Mouse (Mus musculus): ENCODE results near the gene Zbtb17. TPM values are rescaled to one million over a fixed set of nuclear protein-coding genes. Genes with fewer than 3 reads are reported as not detected.

Gene Zbtb17
- polyA plus RNA-seq, 2 experiments = 5.1 to 8.7 TPM

DNA sequence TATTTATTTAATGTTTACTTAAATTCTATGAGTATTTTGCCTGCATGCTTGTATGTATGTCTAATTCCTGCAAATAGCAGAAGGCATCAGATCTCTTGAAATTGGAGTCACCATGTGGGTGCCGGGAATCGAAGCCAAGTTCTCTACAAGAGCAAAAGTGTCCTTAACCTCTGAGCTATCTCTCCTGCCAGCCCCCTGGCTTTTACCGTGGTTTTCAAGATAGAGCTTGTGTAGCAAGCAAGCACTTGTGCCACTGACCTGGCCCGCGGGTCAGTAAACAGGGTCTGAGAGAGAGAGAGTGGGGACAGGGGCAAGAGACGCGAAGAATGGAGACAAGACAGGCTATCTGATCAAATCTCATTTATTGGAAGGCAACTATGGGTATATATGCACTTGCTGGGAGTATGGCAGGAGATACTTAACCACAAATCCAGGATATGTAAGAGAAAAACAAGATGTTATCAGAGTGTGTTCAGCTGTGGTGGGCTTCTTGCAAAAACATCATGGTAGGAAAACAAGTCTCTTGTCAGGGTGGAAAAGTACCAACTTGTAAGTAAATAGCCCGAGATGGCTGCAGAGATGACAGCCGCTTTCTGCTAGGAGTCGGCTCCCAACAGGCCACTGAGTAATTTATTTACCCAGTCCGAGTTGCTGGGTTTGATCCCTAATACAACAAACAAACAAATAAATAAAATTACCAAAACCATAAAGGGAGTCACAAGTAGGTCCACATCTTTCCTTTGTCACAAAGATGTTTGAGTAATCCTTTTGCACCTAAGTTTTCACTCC lies 619 bp upstream of the Zbtb17 start:
- no peaks in the 10 kb centered on the region for H3K27me3 ChIP-seq (ENCODE audit: control insufficient read depth, insufficient read depth, low read length)
- H3K9me3 ChIP-seq (ENCODE audit: control insufficient read depth, low read length) = no peaks in the 10 kb centered on the region
- peak overlapping the region; percentile 80 to 99 for H3K4me3 ChIP-seq (ENCODE audit: insufficient read depth in 1 of 2, low read depth in 2 of 2, low read length in 2 of 2)
- peak overlapping the region; percentile 92 for H3K9ac ChIP-seq (replicated peaks)
- H3K4me2 ChIP-seq (ENCODE audit: low read depth) = peak overlapping the region; percentile 86
- no peak for TF ChIP-seq EP300 (IDR thresholded peaks at IDR 0.05; ENCODE audit: low read depth)
- TF ChIP-seq CTCF (IDR thresholded peaks at IDR 0.05; ENCODE audit: low read depth) = no peak
- peaks cover 8 to 10% of the 10 kb centered on the region in 2 experiments for H3K4me1 ChIP-seq (replicated peaks; ENCODE audit: control insufficient read depth in 2 of 2, insufficient read depth in 2 of 2, low read length in 1 of 2)
- 20% methylated on average over 11 of the region's 11 CpGs for WGBS (ENCODE audit: insufficient replicate concordance)
- ATAC-seq (ENCODE audit: insufficient read depth) (no peak), DNase-seq (ENCODE audit: low read depth in 3 of 3, low spot score in 3 of 3) (no peak)
- H3K36me3 ChIP-seq (replicated peaks; ENCODE audit: control insufficient read depth, insufficient read depth, low read depth) = no peaks in the 10 kb centered on the region; the same call in 1 of the 2 replicates
- no peak overlapping the region for H3K27ac ChIP-seq

DNA sequence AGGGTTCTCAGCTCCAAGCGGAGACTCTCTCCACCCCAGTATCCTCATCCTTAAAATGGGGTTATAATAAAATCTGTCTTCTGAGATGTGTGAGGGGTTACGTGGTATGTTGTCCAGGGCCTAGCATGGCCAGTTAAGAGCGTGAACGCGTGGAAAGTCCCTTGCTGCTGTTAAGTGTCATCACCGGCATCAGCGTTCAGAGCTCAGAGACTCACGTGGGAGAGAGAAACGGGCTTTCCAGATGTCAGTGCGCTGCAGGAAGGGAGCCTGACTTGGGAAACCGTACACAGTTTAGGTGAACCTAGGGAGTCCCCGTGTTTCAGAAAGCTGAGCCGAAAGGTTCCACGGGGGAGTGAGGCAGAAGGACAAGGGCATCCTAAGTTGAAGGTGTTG lies 870 bp downstream of the Zbtb17 start:
- Histone ChIP-seq H3K27me3 (ENCODE audit: control insufficient read depth, insufficient read depth, low read length) (no peaks in the 10 kb centered on the region), H3K4me1 (replicated peaks; ENCODE audit: control insufficient read depth in 2 of 2, insufficient read depth in 2 of 2, low read length in 1 of 2) (peaks cover 8 to 10% of the 10 kb centered on the region in 2 experiments), H3K36me3 (replicated peaks; ENCODE audit: control insufficient read depth, insufficient read depth, low read depth) (no peaks in the 10 kb centered on the region; the same call in 1 of the 2 replicates), H3K4me2 (ENCODE audit: low read depth) (peak overlapping the region; percentile 86), H3K4me3 (ENCODE audit: insufficient read depth in 1 of 2, low read depth in 2 of 2, low read length in 2 of 2) (peak overlapping the region; percentile 80 to 99), H3K27ac (no peak overlapping the region), H3K9me3 (ENCODE audit: control insufficient read depth, low read length) (no peaks in the 10 kb centered on the region), H3K9ac (replicated peaks) (peak overlapping the region; percentile 92)
- ATAC-seq (ENCODE audit: insufficient read depth) (no peak), DNase-seq (ENCODE audit: low read depth in 3 of 3, low spot score in 3 of 3) (no peak)
- TF ChIP-seq CTCF (IDR thresholded peaks at IDR 0.05; ENCODE audit: low read depth) (no peak), EP300 (IDR thresholded peaks at IDR 0.05; ENCODE audit: low read depth) (no peak)
- 24% methylated on average over 14 of the region's 14 CpGs for WGBS (ENCODE audit: insufficient replicate concordance)

DNA sequence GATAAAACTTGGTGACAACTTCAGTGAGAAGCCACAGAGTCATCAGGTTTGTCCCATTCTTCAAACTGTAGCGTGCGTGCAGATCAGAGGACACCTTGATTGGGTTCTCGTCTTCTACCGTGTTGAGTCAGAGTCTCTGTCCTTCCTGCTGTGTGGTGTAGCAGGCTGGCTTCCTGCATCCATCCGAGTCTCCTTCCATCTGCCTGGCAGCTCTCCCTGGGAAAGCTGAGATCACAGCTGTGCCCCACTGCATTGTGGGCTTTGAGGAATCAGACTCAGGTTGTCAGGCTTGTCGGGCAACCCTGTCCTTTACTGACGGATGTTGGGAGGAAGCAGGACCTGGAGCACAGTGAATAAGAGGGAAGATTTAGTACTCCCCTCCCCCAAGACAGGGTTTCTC lies 1.8 kb downstream of the Zbtb17 start:
- no peaks in the 10 kb centered on the region; the same call in 1 of the 2 replicates for H3K36me3 ChIP-seq (replicated peaks; ENCODE audit: control insufficient read depth, insufficient read depth, low read depth)
- WGBS (ENCODE audit: insufficient replicate concordance) = 69% methylated on average over 7 of the region's 7 CpGs
- ATAC-seq (ENCODE audit: insufficient read depth) (no peak), DNase-seq (ENCODE audit: low read depth in 3 of 3, low spot score in 3 of 3) (no peak)
- H3K27me3 ChIP-seq (ENCODE audit: control insufficient read depth, insufficient read depth, low read length) = no peaks in the 10 kb centered on the region
- H3K9ac ChIP-seq (replicated peaks) = no peak overlapping the region
- no peaks in the 10 kb centered on the region for H3K9me3 ChIP-seq (ENCODE audit: control insufficient read depth, low read length)
- no peak overlapping the region for H3K4me2 ChIP-seq (ENCODE audit: low read depth)
- TF ChIP-seq EP300 (IDR thresholded peaks at IDR 0.05; ENCODE audit: low read depth) = no peak
- TF ChIP-seq CTCF (IDR thresholded peaks at IDR 0.05; ENCODE audit: low read depth) = no peak
- no peak overlapping the region for H3K4me3 ChIP-seq (ENCODE audit: insufficient read depth in 1 of 2, low read depth in 2 of 2, low read length in 2 of 2)
- H3K27ac ChIP-seq = no peak overlapping the region
- peaks cover 8 to 10% of the 10 kb centered on the region in 2 experiments for H3K4me1 ChIP-seq (replicated peaks; ENCODE audit: control insufficient read depth in 2 of 2, insufficient read depth in 2 of 2, low read length in 1 of 2)

DNA sequence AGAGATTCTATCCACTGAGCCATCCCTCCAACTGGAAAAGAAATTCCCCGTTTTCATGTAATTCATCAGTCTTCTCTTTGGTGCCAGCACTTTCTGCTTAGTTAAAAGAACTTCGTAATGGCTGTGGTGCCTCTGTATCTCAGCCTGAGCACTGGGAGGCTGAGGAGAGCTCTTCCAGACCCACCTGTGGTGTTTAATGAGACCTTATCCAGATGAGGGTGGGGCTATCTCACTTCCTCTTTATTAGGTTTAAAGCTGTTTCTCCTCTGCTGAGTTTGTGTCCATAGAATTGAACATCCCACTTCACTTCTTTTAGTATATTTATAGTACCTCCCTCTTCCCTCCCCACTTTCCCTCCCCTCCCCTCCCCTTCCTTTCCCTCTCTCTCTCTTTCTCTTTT lies 6.8 kb downstream of the Zbtb17 start:
- Histone ChIP-seq H3K36me3 (replicated peaks; ENCODE audit: control insufficient read depth, insufficient read depth, low read depth) (no peaks in the 10 kb centered on the region; the same call in 1 of the 2 replicates), H3K9me3 (ENCODE audit: control insufficient read depth, low read length) (no peaks in the 10 kb centered on the region), H3K4me3 (ENCODE audit: insufficient read depth in 1 of 2, low read depth in 2 of 2, low read length in 2 of 2) (no peak overlapping the region), H3K4me1 (replicated peaks; ENCODE audit: control insufficient read depth in 2 of 2, insufficient read depth in 2 of 2, low read length in 1 of 2) (no peaks in the 10 kb centered on the region), H3K4me2 (ENCODE audit: low read depth) (no peak overlapping the region), H3K9ac (replicated peaks) (no peak overlapping the region), H3K27me3 (ENCODE audit: control insufficient read depth, insufficient read depth, low read length) (no peaks in the 10 kb centered on the region), H3K27ac (no peak overlapping the region)
- ATAC-seq (ENCODE audit: insufficient read depth) = no peak
- 72% methylated on average over 2 of the region's 2 CpGs for WGBS (ENCODE audit: insufficient replicate concordance)
- no peak for DNase-seq (ENCODE audit: low read depth in 3 of 3, low spot score in 3 of 3)
- TF ChIP-seq EP300 (IDR thresholded peaks at IDR 0.05; ENCODE audit: low read depth) = no peak
- TF ChIP-seq CTCF (IDR thresholded peaks at IDR 0.05; ENCODE audit: low read depth) = no peak

DNA sequence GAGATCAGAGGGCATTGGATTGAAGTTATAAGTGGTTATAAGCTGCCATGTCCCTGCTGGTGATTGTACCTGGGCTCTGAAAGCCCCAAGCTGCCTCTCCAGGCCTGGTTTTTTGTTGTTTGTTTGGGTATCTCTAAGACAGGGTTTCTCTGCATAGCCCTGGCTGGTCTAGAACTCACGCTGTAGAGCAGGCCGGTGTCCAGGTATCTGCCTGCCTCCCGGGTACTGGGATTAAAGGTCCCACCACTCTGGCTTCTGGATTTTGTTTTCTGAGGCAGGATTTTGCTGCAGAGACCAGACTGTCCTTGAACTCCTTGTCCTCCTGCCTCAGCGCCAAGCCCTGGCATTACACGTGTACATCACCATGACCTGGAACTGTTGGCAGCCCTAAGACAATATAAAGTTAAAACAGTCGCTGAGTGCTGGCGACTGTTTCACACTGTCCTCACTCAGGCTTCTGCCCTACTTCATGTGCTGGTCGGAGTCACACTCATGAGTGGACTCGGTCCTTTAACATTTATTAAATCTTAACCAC lies 7.5 kb downstream of the Zbtb17 start:
- H3K27me3 ChIP-seq (ENCODE audit: control insufficient read depth, insufficient read depth, low read length) = no peaks in the 10 kb centered on the region
- DNase-seq (ENCODE audit: low read depth in 3 of 3, low spot score in 3 of 3) (no peak), ATAC-seq (ENCODE audit: insufficient read depth) (no peak)
- H3K27ac ChIP-seq = no peak overlapping the region
- H3K36me3 ChIP-seq (replicated peaks; ENCODE audit: control insufficient read depth, insufficient read depth, low read depth) = no peaks in the 10 kb centered on the region; the same call in 1 of the 2 replicates
- H3K9me3 ChIP-seq (ENCODE audit: control insufficient read depth, low read length) = no peaks in the 10 kb centered on the region
- no peak overlapping the region for H3K9ac ChIP-seq (replicated peaks)
- H3K4me2 ChIP-seq (ENCODE audit: low read depth) = no peak overlapping the region
- no peak overlapping the region for H3K4me3 ChIP-seq (ENCODE audit: insufficient read depth in 1 of 2, low read depth in 2 of 2, low read length in 2 of 2)
- no peak for TF ChIP-seq CTCF (IDR thresholded peaks at IDR 0.05; ENCODE audit: low read depth)
- TF ChIP-seq EP300 (IDR thresholded peaks at IDR 0.05; ENCODE audit: low read depth) = no peak
- 78% methylated on average over 9 of the region's 9 CpGs for WGBS (ENCODE audit: insufficient replicate concordance)
- no peaks in the 10 kb centered on the region for H3K4me1 ChIP-seq (replicated peaks; ENCODE audit: control insufficient read depth in 2 of 2, insufficient read depth in 2 of 2, low read length in 1 of 2)
